In genomic region chr7:79269866-79270265, GRCm38 (mm10) we compare ENCODE assay signal across 13 mouse cellular contexts. TPM values are rescaled to one million over a fixed set of nuclear protein-coding genes. Genes with fewer than 3 reads are reported as not detected.
DNase-seq lines count a peak whose midpoint lies in the region; ATAC-seq and TF ChIP-seq lines count a peak whose summit lies in the region.
"Had no signal": no experiment of that assay in that cellular context is flagged by ENCODE, and none has a peak within 500 bp of the region (broad histone marks: within the 10 kb centered on the region; RNA-seq: fewer than 3 reads in every experiment).

No protein-coding gene starts in this region.

- no peaks in the 10 kb centered on the region for H3K9me3 ChIP-seq in liver, embryonic 12.5 days (replicated peaks)
- H3K9me3 ChIP-seq: embryonic facial prominence, embryonic 13.5 days; limb, embryonic 12.5 days; neural tube, embryonic 12.5 days had no signal

- no peak overlapping the region for H3K4me3 ChIP-seq in left cerebral cortex, adult 2 months
- H3K4me3 ChIP-seq in cortical plate, adult 2 months (ENCODE audit: insufficient read depth, low read length): no peak overlapping the region
- H3K4me3 ChIP-seq in liver, embryonic 12.5 days: peak overlapping the region; percentile 20
- H3K4me3 ChIP-seq: embryonic facial prominence, embryonic 13.5 days; limb, embryonic 12.5 days; neural tube, embryonic 12.5 days had no signal

- H3K27me3 ChIP-seq in liver, embryonic 12.5 days (replicated peaks): no peaks in the 10 kb centered on the region
- H3K27me3 ChIP-seq: embryonic facial prominence, embryonic 13.5 days; limb, embryonic 12.5 days; neural tube, embryonic 12.5 days had no signal

- WGBS in liver, embryonic 12.5 days (ENCODE audit: insufficient replicate concordance): 21% methylated on average over 1 of the region's 1 CpGs

- peak overlapping the region; percentile 78 for H3K27ac ChIP-seq in left cerebral cortex, adult 2 months
- peak overlapping the region; percentile 83; the same call in 1 of the 2 replicates for H3K27ac ChIP-seq in cortical plate, adult 2 months (ENCODE audit: insufficient read depth, low read length)
- H3K27ac ChIP-seq in liver, embryonic 12.5 days: peak overlapping the region; percentile 91
- H3K27ac ChIP-seq: embryonic facial prominence, embryonic 13.5 days; limb, embryonic 12.5 days; neural tube, embryonic 12.5 days had no signal

- peak overlapping the region; percentile 71 for H3K4me2 ChIP-seq in liver, embryonic 12.5 days
- H3K4me2 ChIP-seq: embryonic facial prominence, embryonic 13.5 days; limb, embryonic 12.5 days; neural tube, embryonic 12.5 days had no signal

- intact Hi-C loops in left cerebral cortex, adult 2 months (cut with DNase I): loop anchor here (2.0 to 10.0 kb wide), 2 partner anchors 89 to 195 kb away; partner anchors contain the start of gene Polg
- intact Hi-C loops in left cerebral cortex, postnatal 10 days (cut with DNase I): no loop called here

- DNase-seq in left cerebral cortex, adult 2 months (ENCODE audit: extremely low spot score in 1 of 2, low spot score in 2 of 2): no peak
- no peak for DNase-seq in left cerebral cortex, postnatal 10 days (ENCODE audit: extremely low spot score in 1 of 2, low spot score in 2 of 2)
- DNase-seq in layer of hippocampus, postnatal 14 days (ENCODE audit: low spot score in 2 of 2): no peak
- DNase-seq in frontal cortex, postnatal 25 days (ENCODE audit: low spot score in 2 of 2): no peak
- DNase-seq in urinary bladder, postnatal 10 days (ENCODE audit: low spot score): no peak
- DNase-seq: cerebellum, adult 11-12 months; thymus, adult 18-20 months had no signal

- H3K4me1 ChIP-seq in cortical plate, adult 2 months (ENCODE audit: control insufficient read depth, insufficient read depth, low read length): peaks cover 11% of the 10 kb centered on the region
- peaks cover 77% of the 10 kb centered on the region for H3K4me1 ChIP-seq in liver, embryonic 12.5 days

- peak; percentile 55 for ATAC-seq in liver, embryonic 12.5 days
- ATAC-seq: hindbrain, embryonic 16.5 days had no signal

- TF ChIP-seq POLR2A in cortical plate, adult 2 months (IDR thresholded peaks at IDR 0.05; ENCODE audit: extremely low read depth, insufficient read depth, low read length): no peak

- peak overlapping the region; percentile 59 for H3K9ac ChIP-seq in liver, embryonic 12.5 days
- H3K9ac ChIP-seq: embryonic facial prominence, embryonic 13.5 days; limb, embryonic 12.5 days; neural tube, embryonic 12.5 days had no signal

- no peak for TF ChIP-seq CTCF in left cerebral cortex, adult 2 months (IDR thresholded peaks at IDR 0.05)
- TF ChIP-seq CTCF in cortical plate, adult 2 months (IDR thresholded peaks at IDR 0.05; ENCODE audit: extremely low read depth, insufficient read depth, low read length): no peak

- no peaks in the 10 kb centered on the region for H3K36me3 ChIP-seq in liver, embryonic 12.5 days
- H3K36me3 ChIP-seq: embryonic facial prominence, embryonic 13.5 days; limb, embryonic 12.5 days; neural tube, embryonic 12.5 days had no signal

RNA-seq across cellular contexts. Expression of gene Abhd2, which starts 3.1 kb away (rescaled TPM):
- total RNA-seq in left cerebral cortex, adult 2 months (2021): 100 to 1,000 TPM; 103 to 116 TPM
- 100 to 1,000 TPM; 121 to 124 TPM for total RNA-seq in left cerebral cortex, postnatal 10 days (2021)
- polyA plus RNA-seq in cortical plate, adult 2 months (2012; rRNA removed): 43.1 and 43.5 TPM in 2 replicates
- 9.6 and 10.5 TPM in 2 replicates for polyA plus RNA-seq in liver, embryonic 12.5 days (2016; fragmentation: Nextera tagmentation; extraction: Ambion mirVana)
- 10 to 100 TPM; 87.6 to 93.2 TPM for total RNA-seq in layer of hippocampus, postnatal 14 days (2021)
